Mouse (Mus musculus) testis, adult 2 months (tissue): ENCODE measurements at regions not wholly inside any gene's neighbourhood (a gene's known extent, or its start where the extent isn't known, plus 50 kb on each side); places are given as distances from the start of the nearest gene placed in this dataset.

Experiments
- CTCF ChIP-seq: fragments of 200-500 bp; IDR thresholded peaks from 2 replicates; pipeline ENCODE4 v1.5.1; 2012; ENCODE audit warnings: low read depth, mild to moderate bottlenecking, inconsistent platforms, low read length, moderate library complexity; ENCODE audit not compliant: control insufficient read depth, insufficient read depth, insufficient replicate concordance
- POLR2A ChIP-seq: fragments of 200-500 bp; IDR thresholded peaks from 2 replicates; pipeline ENCODE4 v1.6.1; 2012; ENCODE audit warnings: low read depth, mild to moderate bottlenecking, inconsistent platforms, low read length, moderate library complexity; ENCODE audit not compliant: control insufficient read depth

DNA sequence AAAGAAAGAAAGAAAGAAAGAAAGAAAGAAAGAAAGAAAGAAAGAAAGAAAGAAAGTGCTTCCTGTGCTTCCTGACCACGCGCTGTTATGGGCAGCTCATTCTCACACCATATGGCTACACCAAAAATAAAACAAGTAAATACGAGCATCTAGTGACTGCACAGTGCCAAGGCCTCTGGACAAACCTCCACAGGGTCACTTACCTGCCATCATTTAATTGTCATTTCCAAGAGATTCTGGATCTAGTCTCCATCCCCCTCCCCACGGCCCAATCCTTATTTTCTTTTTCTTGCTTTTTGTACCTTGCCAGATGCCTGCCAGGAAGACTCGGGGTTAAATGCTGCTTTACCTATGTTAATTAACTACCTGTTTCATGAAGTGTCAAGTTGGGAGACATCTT, 159.8 kb upstream of the 4933402D24Rik start:
- TF ChIP-seq CTCF (no peak), POLR2A (no peak)
